Mouse (Mus musculus) cerebellum, postnatal 25 days (tissue): Measurements from ENCODE around the gene Trio.

Experiments used
- DNase-seq, 2 experiments: peaks; one replicate each; pipeline ENCODE4 v3.0.0; 2021; ENCODE audit warnings: mixed read lengths in 2 of 2

Trio gene

DNA sequence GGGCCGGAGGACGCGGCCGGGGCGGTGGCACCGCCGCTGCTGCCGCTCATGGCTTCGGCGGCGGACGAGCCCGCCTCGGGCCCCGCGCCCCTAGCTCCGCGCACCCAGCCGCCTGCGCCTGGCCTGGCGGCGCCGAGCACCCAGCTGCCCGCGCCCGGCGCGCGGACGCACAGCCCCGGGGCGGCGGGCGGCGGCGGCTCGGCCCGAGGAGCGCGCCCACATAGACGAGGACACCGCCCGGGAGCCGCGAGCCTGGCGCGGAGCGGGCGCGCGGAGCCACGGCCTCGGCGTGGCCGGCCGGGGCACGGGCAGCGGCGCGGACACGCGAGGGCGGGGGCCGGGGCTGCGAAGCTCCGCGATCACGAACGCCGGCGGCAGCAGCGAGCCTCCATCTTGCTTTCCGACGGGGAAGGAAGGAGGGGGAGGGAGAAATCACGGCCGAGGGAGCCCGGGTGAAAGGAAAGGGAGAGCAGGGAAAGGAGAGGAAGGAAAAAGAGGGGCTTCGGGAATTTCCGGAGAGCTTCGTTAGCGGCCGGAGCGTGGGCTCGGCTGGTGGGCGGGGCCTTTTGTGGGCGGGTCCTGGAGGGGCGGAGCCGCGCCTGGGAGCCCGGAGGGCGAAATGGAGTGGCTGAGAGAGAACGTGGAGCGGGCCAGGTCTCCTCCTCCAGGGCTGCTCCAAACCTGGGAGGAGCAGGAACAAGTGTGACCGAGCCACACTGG is at the start of gene Trio:
Gene Trio (minus strand): TSS at position 402 of the 720 bp plus-strand sequence.
- DNase-seq, result peak; percentile 99 to 100

DNA sequence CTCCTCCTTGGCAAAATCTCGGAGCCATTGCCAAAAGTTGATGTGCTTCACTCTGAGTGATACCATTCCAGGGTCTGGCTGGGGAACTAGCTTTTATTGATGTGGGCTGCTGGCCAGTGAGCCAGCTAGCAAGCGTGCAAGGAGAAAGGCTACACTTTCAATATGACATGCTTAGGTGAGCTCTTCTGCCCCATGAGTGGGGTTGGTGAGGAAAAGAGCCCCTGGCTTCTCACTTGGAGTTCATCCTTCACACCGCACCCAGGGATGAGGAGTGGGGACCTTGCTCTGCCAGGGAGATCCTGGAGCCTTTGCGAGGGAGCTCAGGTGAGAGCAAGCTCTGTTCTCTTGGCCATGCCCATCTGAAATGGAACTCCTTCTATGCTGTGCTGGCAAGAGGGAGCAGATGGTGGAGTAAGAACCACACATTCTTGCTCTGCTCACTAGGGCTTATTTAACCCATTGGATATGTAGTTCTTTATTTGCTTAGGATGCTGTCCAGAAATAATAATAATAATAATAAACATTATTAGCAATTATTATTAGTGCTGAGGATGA is 48.8 kb upstream of the Trio start:
- peak; percentile 46 to 55 for DNase-seq

DNA sequence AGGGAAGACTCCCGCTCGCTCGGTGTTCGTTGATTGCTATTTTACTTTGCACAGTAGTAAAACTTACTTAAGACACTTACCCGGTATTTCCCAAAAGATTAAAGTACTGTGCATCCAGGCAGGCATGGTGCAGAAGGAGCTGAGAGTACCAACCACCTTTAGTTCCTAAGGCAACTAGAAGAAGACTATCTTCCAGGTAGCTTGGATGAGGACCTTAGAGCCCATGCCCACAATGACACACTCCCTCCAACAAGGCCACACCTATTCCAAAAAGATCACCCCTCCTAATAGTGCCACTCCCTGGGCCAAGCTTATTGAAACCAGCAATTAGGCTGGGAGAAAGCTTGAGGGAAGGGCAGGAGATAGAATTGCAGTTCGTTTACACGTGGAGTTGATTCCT is 46.0 kb upstream of the Trio start:
- DNase-seq, result no peak

DNA sequence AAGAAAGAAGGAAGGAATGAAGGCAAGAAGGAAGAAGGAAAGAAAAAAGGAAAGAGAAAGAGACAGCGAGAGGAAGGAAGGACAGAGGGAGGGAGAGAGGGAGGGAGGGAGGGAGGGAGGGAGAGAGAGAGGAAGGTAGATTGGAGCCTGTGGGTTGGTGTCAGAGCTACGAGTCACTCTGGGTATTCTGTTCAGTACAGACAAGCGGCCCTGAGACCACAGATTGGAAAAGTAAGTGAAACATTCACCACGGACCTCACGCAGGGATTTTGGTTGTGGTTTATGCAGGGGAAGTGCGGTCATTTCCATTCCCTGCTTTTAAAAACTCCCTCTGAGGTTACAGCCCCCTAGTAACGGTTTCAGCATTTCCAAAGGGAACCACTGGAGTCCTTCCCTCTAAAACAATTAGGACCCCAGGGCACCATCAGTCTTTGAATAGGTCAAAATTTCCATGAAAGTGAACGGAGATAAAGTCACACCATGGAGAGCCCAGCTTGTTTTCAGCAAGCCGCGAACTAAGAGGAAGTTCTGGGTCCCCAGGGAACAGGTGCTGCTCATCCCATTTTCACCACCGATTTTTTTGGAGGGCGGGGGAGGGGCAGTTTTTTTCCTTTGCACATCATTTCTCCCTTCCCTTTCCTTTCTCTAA is 45.2 kb upstream of the Trio start:
- DNase-seq, result no peak

DNA sequence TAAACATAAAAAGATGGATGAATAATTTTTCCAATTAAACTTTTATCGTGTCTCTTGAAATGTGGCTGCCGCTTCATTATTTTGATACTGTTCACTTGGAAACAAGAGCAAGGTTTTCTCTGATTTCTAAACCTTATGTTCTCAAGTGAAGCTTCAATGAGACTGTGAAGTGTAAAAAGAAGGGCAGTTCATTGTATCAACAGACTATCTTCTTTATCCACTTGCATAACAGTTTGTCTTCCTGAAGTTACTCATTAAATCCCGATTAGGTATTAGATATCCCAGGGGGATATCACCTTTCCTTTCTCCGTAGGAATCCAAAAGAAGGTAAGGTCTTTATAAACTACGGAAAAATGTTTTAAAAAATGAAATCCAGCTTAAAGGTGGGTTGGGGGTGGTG is 44.6 kb upstream of the Trio start:
- DNase-seq, result no peak

DNA sequence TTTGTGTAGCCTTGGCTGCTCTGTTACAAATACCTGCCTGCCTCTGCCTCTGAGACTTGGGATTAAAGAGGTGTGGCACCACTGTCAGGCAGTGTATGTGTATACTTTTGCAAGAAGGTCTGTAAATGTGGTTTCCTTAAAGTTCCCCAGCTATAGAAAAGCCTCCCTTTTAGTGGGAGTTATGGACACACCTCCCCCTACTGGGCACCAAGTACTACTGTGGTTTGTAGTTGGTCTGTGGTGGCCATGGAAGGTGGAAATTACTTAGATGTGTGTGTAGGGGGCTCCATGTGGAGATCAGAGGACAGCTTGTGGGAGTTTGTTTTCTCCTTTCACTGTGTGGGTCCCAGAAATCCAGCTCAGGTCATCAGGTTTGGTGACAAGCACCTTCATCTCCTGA is 41.7 kb upstream of the Trio start:
- DNase-seq, result peak in 1 of 2 experiments; percentile 41

DNA sequence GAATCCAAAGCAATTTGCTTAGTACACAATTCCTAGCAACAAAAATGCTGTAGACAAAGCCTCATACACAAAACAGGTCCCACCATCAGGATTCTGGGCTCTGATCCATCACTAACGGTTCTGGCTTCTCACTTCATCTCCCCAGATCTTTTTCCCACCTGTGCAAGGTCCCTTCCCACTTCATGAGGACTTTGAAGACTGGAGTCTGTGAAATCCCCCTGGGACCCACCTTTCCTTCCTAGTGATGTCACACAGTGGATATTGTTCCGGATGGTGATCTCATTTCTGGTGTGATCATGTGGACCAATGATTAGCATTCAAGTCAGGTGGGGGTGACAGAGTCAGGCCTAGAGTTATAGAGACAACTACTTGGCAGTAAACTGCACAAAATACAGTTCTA is 40.8 kb upstream of the Trio start:
- no peak for DNase-seq

DNA sequence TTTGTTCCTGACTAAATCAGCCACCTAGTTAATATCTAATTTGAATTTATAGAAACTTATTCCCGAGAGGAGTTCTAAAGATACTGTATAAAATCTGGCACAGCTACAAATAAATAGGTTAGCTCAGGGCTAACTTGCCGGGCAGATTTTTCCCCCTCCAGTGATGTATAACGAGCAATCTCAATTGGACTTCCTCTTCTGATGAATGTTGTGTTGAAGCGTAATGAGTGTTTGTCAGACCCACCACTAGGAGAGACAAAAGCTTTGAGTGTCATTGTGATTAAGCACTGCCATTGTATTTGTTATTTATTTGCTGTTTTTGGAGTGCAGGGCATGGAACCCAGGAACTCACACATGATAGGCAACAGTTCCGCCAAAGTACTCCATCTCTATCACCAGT is 39.9 kb upstream of the Trio start:
- no peak for DNase-seq

DNA sequence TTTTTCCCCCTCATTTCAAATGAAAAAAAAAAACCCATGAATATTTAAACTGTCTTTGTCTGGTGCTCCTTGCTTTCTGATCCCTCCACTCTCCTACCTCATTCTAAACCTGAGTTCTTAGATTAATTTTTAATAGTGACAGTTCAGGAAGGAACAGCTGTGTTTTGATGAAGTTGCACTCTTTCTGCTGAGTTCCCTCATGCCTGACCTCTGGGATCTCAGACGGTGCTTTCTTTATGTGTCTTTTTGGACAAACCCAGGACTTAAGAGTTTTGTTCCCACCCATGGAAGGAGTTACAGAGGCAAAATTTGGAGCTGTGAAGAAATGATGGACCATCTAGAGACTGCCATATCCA is 39.1 kb upstream of the Trio start:
- DNase-seq, result no peak

DNA sequence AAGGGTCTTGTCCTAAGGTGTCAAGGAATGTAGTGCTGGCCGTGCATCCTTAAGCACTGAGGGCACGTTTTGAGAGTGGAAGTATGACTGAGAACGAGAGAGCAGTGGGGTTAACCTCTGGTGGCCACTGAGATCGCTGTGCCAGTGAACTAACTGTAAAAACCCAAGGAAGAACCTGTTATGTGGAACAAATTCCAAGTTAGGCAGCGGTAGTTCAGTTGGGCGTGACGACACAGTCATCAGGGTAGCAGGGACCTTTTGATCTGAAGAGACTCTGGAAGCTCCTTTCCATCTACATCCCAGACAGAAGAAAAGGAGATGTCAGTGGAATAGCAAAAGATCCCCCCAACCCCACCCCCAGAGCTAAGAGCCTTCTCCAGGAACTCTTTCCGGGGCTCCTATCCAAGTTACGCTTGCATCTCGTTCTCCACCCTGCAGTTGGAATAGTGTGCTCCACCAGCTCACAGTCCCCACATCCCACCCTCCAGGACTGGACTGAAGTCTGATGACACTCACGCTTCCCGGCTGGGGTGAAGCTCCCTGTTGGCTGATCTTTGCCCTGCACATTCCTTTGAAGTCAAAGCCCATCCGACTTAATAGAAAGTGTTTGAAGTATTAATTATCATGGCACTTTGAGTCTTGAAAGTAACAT is 38.6 kb upstream of the Trio start:
- DNase-seq, result no peak

DNA sequence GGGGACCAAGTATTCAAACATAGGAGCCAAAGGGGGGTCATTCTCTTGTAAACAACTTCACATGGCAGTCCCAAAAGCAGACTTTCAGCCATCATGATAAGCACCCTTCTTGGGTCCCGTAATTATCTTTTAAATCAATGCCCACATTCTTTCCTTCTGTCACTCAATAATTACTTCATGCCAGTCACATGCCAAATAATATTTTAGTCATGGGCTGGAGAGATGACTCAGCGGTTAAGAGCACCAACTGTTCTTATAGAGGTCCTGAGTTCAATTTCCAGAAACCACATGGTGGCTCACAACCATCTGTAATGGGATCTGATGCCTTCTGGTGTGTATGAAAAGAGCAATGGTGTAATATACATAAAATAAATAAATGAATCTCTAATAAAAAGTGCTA is 37.8 kb upstream of the Trio start:
- no peak for DNase-seq

DNA sequence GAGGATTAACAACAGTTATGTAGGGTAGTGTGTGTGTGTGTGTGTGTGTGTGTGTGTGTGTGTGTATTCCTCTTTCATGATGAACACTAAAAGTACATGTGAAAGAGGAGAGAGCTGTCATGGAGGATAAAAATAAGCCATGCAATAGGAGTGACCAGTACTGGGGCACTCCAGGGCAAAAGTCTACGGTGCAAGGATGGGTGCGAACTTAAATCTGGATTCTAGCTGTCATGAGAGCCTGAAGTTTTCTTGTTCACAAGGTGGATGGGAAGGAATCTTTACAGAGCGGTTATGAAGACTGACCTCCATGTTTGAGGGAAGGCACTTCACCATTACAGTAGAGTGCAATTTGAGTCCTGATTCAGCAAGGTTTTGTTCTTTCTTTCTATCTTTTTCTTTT is 36.4 kb upstream of the Trio start:
- no peak for DNase-seq

DNA sequence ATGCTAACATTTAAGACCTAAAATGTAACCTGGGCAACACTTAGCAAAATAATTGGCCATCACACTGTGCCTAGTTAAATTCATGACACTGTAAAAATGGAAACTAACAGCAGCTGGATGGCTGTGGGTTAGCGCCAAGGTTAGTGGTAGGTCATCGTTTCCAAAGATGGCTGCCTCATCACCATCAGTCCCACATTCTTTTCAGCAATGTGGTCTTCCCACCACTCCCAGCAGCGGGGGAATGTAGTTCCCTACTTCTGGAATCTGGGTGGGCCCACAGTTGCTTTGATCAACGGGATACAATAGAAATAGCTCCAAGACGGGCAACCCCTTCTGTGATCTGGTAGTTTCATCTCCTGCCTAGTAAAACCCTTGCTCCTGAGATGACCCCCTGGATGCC is 35.3 kb upstream of the Trio start:
- no peak for DNase-seq

DNA sequence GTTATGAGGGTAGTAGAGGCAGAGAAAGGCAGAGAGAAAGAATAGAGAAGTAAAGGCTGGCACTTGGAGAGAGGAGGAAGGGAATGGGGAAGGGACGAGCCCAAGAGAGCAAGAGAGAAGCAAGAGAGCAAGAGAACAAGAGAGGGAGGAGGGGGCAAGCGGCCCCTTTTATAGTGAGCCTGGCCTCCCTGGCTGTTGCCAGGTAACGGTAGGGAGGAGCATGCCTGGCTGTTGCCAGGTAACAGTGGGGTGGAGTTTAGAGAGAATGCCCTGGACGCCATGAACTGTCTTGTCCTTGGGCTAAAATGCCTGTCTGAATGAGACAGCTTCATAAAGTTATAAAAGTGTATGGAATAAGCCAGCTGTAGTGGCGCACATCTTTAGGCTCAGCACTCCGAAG is 34.8 kb upstream of the Trio start:
- DNase-seq, result no peak

DNA sequence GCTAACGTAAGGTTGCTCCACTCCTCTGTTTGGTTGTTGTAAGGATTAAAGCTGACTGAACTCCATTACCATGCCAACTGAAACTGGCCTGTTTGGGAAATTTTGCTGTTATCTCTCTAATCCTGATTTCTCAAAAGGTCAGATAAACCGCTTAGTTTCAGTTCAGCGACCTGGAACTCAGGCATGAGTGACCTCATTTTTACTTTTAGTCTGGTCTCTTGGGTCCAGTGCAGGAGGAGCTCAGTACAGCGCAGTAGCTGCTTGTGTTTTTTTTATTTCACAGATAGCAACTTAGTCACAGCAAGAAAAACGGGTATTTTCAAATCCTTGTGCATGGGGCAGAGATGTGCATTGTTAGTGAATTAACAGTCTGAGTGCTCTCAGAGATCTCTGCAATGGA is 31.9 kb upstream of the Trio start:
- DNase-seq, result no peak

DNA sequence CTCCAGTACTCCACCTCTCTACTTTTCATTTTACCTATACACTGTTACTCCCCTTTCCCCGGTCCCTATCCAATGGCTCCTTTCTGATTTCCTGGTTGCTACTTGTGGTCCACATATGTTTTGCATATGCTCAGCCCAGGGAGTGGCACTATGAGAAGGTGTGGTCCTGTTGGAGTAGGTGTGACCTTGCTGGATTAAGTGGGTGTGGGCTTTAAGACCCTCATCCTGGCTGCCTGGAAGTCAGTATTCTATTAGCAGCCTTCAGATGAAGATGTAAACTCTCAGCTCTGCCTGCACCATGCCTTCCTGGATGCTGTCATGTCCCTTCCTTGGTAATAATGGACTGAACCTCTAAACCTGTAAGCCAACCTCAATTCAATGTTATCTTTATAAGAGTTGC is 29.1 kb upstream of the Trio start:
- DNase-seq, result no peak

DNA sequence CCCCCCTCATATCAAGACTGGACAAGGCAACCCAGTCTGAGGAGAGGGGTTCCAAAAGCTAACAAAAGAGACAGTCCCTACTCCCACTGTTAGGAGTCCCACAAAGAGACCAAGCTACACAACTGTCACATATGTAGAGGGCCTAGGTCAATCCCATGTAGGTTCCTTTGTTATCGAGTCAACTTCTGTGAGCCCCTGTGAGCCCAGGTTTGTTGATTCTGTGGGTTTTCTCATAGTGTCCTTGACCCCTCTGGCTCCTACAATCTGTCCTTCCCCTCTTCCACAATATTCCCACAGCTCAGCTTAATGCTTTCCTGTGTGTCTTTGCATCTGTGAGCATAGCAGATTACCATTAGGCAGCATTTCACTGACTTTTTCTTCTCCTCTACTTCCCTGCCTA is 28.5 kb upstream of the Trio start:
- DNase-seq, result no peak

DNA sequence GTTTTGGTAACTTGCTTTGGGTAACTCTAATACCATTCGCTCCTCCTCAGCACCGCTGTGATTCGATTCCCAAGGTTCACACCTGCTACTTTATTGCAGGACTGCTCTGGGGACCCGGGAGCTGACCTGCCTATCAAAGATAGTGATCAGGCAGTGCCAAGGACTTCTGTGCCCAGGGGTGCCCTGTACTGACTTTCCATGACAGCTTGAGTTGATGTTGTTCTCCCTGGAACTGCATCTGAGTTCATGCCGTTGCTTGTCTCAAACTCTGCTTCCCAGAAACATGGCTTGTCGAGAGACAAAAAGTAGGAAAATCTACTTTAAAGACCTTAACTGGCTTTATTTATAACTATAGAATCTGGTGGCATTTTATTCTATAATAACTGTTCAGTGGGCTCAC is 27.6 kb upstream of the Trio start:
- no peak for DNase-seq

DNA sequence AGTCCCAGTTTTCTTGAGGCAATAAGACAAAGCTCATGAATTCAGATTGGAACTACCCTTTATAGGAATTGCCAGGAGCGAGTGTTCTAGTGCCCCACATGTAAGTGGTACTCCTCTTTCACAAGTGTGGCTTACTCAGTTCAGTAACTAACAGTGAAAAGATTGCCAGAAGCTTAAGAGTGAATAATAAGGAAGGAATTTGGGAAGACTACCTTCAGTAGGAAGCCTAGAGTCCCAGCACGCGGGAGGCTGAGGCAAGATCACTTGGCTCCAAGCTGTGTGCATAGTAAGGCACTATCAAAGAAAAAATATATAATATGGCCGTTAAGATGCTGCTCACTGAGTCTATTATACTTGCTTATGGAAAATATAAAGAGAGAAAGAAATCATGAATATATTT is 26.2 kb upstream of the Trio start:
- DNase-seq, result no peak

DNA sequence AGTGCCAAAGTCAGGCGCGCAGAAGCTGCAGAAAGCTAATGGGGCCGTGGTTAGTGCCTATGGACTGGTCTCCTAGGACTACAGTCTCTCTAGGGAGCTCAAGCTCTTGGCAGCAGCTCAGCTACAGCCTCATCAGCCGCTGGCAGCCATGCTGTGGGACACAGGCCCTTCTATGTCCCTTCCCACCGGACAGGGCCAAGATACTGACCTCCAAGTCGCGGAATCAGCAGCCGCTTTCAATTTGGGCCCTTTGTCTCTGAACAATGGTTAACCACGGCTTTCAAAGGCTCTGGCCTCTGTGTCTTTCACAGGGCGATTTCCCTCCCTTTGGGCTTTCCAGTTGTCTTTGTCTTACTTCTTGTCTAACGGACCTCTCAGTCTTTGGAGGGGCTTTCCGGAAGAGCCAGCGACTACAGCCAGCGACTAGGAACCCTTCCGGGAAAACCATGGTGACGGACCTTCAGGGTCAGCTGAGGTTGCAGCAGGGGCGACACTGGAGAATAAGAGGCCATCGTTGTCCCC is 25.5 kb upstream of the Trio start:
- peak; percentile 27 to 45 for DNase-seq

DNA sequence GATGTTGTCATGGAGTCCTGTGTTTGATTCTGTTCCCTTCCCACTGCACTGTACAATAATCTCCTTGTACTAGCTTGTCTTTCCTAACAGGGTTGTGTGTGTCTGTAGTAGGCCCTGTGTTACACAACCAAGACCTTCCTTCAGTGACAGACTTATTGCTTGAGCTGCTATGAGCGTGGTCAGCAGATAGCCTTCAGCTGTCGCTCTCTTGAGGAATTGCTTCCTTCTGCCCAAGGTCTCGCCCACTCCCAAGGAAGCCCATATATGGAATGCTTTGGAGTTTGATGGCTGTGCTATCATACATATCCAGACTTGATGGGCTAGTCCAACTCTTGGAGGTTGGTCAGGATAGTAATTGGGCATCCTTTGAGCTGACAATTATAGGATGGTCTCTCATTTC is 22.1 kb upstream of the Trio start:
- DNase-seq, result no peak

DNA sequence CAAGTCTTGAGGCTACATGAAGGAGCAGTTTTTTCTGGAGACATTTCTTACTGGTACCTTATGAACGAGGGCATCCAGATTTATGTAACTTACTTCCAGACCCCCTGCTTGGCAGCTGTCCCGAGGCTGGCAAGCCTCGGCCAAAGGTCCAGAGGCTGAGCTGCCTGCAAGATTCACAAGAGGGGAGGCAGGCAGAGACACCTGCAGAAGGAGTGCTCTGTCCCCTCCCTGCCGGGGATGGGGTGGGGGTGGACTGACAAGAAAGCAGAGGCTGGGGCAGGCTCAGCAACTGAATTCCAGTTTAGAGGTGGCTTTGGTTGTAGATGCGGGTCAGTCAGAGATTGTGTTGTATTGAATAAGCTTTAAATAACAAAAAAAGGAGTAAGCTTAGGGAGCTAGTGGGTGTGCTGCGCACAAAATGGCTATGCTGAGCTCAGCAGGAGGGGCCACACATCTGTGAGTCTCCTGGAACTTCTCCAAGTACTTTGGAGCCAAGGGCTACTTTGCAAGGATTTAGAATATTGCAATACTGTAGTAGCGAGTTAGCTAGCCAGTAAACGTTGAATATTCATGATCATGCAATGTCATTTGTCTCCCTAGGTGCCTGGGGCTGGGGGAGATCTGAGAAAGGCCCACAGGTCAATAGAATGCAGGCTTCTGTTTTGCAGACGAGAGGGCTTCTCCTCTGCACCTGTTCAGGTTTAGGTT is 15.7 kb upstream of the Trio start:
- no peak for DNase-seq

DNA sequence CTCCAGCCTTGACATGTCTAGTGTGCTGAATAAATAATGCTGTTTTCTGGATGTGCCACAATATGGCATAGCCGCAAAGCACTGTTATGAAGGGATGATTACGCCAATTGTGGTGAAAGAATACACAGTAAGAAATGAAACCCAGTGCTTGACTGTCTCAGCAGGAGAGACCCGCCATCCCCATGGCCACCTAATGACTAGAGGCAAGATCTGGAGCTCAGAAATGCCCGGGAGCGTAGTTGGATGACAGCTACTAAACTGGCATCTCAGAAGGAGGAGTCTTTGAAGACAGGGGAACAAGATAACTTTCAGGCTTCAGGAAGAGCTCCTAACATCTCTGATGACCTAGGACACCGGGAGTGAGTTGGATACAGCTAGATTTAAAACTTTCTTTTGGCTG is 12.0 kb upstream of the Trio start:
- no peak for DNase-seq
